ENCODE assay signal across 8 mouse cellular contexts in genomic region chr7:127016971-127017949, GRCm38 (mm10). TPM values are rescaled to one million over a fixed set of nuclear protein-coding genes. Genes with fewer than 3 reads are reported as not detected.
A peak's percentile ranks its signal among the peaks of the same experiment; 100 is the strongest.
DNase-seq lines count a peak whose midpoint lies in the region; ATAC-seq lines count a peak whose summit lies in the region.

Gene Pagr1a (minus strand): TSS chr7:127017352.

- peak within 1 kb of the TSS; percentile 85 for H3K9ac ChIP-seq in hindbrain, embryonic 15.5 days

- H3K36me3 ChIP-seq in hindbrain, embryonic 15.5 days = peaks cover 28% of the 10 kb centered on the region

- no peaks in the 10 kb centered on the region for H3K27me3 ChIP-seq in hindbrain, embryonic 15.5 days

- peak within 1 kb of the TSS; percentile 95 for H3K27ac ChIP-seq in hindbrain, embryonic 15.5 days (replicated peaks)

- 4% methylated on average over 39 of the region's 39 CpGs for whole genome bisulfite sequencing in hindbrain, embryonic 15.5 days

- peaks cover 71% of the 10 kb centered on the region for H3K4me1 ChIP-seq in hindbrain, embryonic 15.5 days (replicated peaks)

- ATAC-seq in hindbrain, embryonic 15.5 days (ENCODE audit: low FRiP score, low read depth) = peak; percentile 84

- DNase-seq in T-cell, adult 2 months (ENCODE audit: low spot score) = peak; percentile 97
- peak; percentile 98 for DNase-seq in cerebellum, postnatal 36 days
- DNase-seq in frontal cortex, postnatal 36 days (ENCODE audit: low spot score in 2 of 2) = peak; percentile 98
- peak; percentile 96 for DNase-seq in left cerebral cortex, adult 11 months (ENCODE audit: low spot score)
- peak; percentile 97 for DNase-seq in lung, postnatal 4 days
- DNase-seq in retina, postnatal 7 days (ENCODE audit: low read depth, low spot score) = peak; percentile 100
- peak; percentile 94 for DNase-seq in urinary bladder, adult 2 months (ENCODE audit: low spot score)

- H3K9me3 ChIP-seq in hindbrain, embryonic 15.5 days = no peaks in the 10 kb centered on the region

- H3K4me2 ChIP-seq in hindbrain, embryonic 15.5 days = peak within 1 kb of the TSS; percentile 84

- H3K4me3 ChIP-seq in hindbrain, embryonic 15.5 days = peak within 1 kb of the TSS; percentile 66

RNA-seq across cellular contexts. Expression of gene Pagr1a, which starts in this region (rescaled TPM):
- polyA plus RNA-seq in hindbrain, embryonic 15.5 days (2015; fragmentation: Nextera tagmentation; extraction: Ambion mirVana) = 28.1 and 46.9 TPM in 2 replicates
- 16.4 and 18.2 TPM in 2 replicates for polyA plus RNA-seq in urinary bladder, adult 2 months (2012; rRNA removed)

Comparison
In these comparisons a context has a peak if more than half of its experiments do, and no peak if none do; other contexts are left out.
1. Peak in every context shown above with its lines: DNase-seq, ATAC-seq, H3K4me3 ChIP-seq and H3K27ac ChIP-seq.